Mouse (Mus musculus) kidney, embryonic 14.5 days (tissue): ENCODE results near the gene Gm20605. TPM values are rescaled to one million over a fixed set of nuclear protein-coding genes. Genes with fewer than 3 reads are reported as not detected.
A peak's percentile ranks its signal among the peaks of the same experiment; 100 is the strongest.

Source experiments
- ATAC-seq: fragments of 200-750 bp; cut with Nextera tagmentation; 2 replicates; pipeline ENCODE4 v1.8.0; 2017; ENCODE audit warnings: moderate number of reproducible peaks, mild to moderate bottlenecking, moderate TSS enrichment, moderate library complexity; ENCODE audit not compliant: low FRiP score, low TSS enrichment
- H3K27ac ChIP-seq: fragments of 300-500 bp; sonication (generic); 2 replicates; pipeline ENCODE4 v1.5.1; 2014; ENCODE audit warnings: low read depth, mild to moderate bottlenecking, low read length, moderate library complexity, mixed read lengths
- H3K27me3 ChIP-seq: fragments of 300-500 bp; sonication (generic); 2 replicates; pipeline ENCODE4 v1.6.1; 2014; ENCODE audit warnings: mild to moderate bottlenecking, low read length; ENCODE audit not compliant: control insufficient read depth, insufficient read depth
- H3K36me3 ChIP-seq: fragments of 300-500 bp; sonication (generic); 2 replicates; pipeline ENCODE4 v1.6.1; 2014; ENCODE audit warnings: low read length, mixed read lengths; ENCODE audit not compliant: control insufficient read depth, insufficient read depth
- H3K4me1 ChIP-seq: fragments of 300-500 bp; sonication (generic); 2 replicates; pipeline ENCODE4 v1.6.1; 2014; ENCODE audit warnings: low read length, mixed read lengths; ENCODE audit not compliant: control insufficient read depth, insufficient read depth
- H3K4me2 ChIP-seq: fragments of 300-500 bp; sonication (generic); replicated peaks from 2 replicates; pipeline ENCODE4 v1.6.1; 2014; ENCODE audit warnings: low read depth, mild to moderate bottlenecking, low read length
- H3K4me3 ChIP-seq: fragments of 300-500 bp; sonication (generic); 2 replicates; pipeline ENCODE4 v1.5.1; 2014; ENCODE audit warnings: mild to moderate bottlenecking, low read length
- H3K9ac ChIP-seq: fragments of 300-500 bp; sonication (generic); 2 replicates; pipeline ENCODE4 v1.6.1; 2014; ENCODE audit warnings: low read depth, mild to moderate bottlenecking, low read length, moderate library complexity
- H3K9me3 ChIP-seq: fragments of 300-500 bp; sonication (generic); 2 replicates; pipeline ENCODE4 v1.6.1; 2016; ENCODE audit warnings: low read length; ENCODE audit not compliant: control insufficient read depth
- WGBS: fragments of 180-500 bp; shearing (Covaris S2); extraction: QIAGEN DNeasy Blood & Tissue Kit; methylation state at CpG from one replicate; pipeline ENCODE4 v1.1.7; 2014; 5-methylcytosine and 5-hydroxymethylcytosine counted together
- polyA plus RNA-seq: library from polyadenylated mRNA; unstranded; fragments of >200 nt; fragmentation: Nextera tagmentation; extraction: Ambion mirVana; gene quantifications from 2 replicates; pipeline ENCODE4 v1.2.1, GENCODE M21; 2014

Gm20605 gene
- polyA plus RNA-seq, 1 experiment from 2014 or later: 12.5 TPM

DNA sequence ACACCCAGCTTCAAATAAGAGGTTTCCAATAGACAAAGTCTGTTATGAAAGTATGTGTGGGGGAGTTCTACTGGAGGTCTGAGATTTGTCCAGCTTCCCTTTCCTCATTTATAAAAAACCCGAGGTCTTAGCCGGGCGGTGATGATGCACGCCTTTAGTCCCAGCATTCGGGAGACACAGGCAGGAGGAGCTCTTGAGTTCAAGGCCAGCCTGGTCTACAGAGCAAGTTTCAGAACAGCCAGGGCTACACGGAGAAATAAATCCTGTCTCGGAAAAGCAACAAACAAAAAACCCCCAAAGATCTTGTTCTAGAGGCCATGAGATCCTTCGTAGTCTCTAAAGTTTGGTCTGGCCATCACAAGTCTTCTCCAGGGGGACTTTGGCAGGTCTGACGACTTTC lies 984 bp upstream of the Gm20605 start:
- H3K4me1 ChIP-seq: peaks cover 38% of the 10 kb centered on the region
- WGBS: 2% methylated on average over 9 of the region's 9 CpGs
- peak overlapping the region; percentile 62 for H3K4me2 ChIP-seq
- H3K27ac ChIP-seq: peak overlapping the region; percentile 68
- no peaks in the 10 kb centered on the region for H3K27me3 ChIP-seq
- no peak for ATAC-seq
- no peaks in the 10 kb centered on the region for H3K9me3 ChIP-seq
- peak overlapping the region; percentile 69 for H3K4me3 ChIP-seq
- H3K36me3 ChIP-seq: peaks cover 3% of the 10 kb centered on the region; the same call in 1 of the 2 replicates
- H3K9ac ChIP-seq: peak overlapping the region; percentile 69

- H3K9ac ChIP-seq: peak overlapping the region; percentile 75
- H3K36me3 ChIP-seq: peaks cover 14% of the 10 kb centered on the region
- H3K4me1 ChIP-seq: peaks cover 38% of the 10 kb centered on the region
- peak; percentile 58 for ATAC-seq
- no peaks in the 10 kb centered on the region for H3K27me3 ChIP-seq
- 1% methylated on average over 23 of the region's 23 CpGs for WGBS
- H3K27ac ChIP-seq: peak overlapping the region; percentile 93
- H3K4me3 ChIP-seq: peak overlapping the region; percentile 69
- peak overlapping the region; percentile 68 for H3K4me2 ChIP-seq
- no peaks in the 10 kb centered on the region for H3K9me3 ChIP-seq
Observed at GRCm38 (mm10) chr5:137629306-137629721, 339 bp downstream of the Gm20605 start.

GRCm38 (mm10) chr5:137629906-137630545 lies 1.1 kb downstream of the Gm20605 start:
- Histone ChIP-seq H3K9ac (peak overlapping the region; percentile 75), H3K27me3 (no peaks in the 10 kb centered on the region), H3K36me3 (peaks cover 15% of the 10 kb centered on the region), H3K4me1 (peaks cover 38% of the 10 kb centered on the region), H3K9me3 (no peaks in the 10 kb centered on the region), H3K4me3 (peak overlapping the region; percentile 69), H3K4me2 (peak overlapping the region; percentile 68), H3K27ac (peak overlapping the region; percentile 93)
- 16% methylated on average over 6 of the region's 6 CpGs for WGBS
- no peak for ATAC-seq

- Histone ChIP-seq H3K9me3 (no peaks in the 10 kb centered on the region), H3K4me3 (peak overlapping the region; percentile 69; the same call in 1 of the 2 replicates), H3K27me3 (no peaks in the 10 kb centered on the region), H3K4me1 (peaks cover 38% of the 10 kb centered on the region), H3K36me3 (peaks cover 21% of the 10 kb centered on the region), H3K9ac (peak overlapping the region; percentile 75; the same call in 1 of the 2 replicates), H3K4me2 (peak overlapping the region; percentile 68), H3K27ac (peak overlapping the region; percentile 93)
- 5% methylated on average over 3 of the region's 3 CpGs for WGBS
- ATAC-seq: no peak
Observed at GRCm38 (mm10) chr5:137630602-137631001, 1.6 kb downstream of the Gm20605 start.

GRCm38 (mm10) chr5:137631171-137631570 lies 2.2 kb downstream of the Gm20605 start:
- 36% methylated on average over 9 of the region's 9 CpGs for WGBS
- no peak for ATAC-seq
- H3K27me3 ChIP-seq: no peaks in the 10 kb centered on the region
- peak overlapping the region; percentile 93 for H3K27ac ChIP-seq
- H3K36me3 ChIP-seq: peaks cover 27% of the 10 kb centered on the region
- H3K4me2 ChIP-seq: peak overlapping the region; percentile 68
- H3K9ac ChIP-seq: peak overlapping the region; percentile 75; the same call in 1 of the 2 replicates
- H3K4me1 ChIP-seq: peaks cover 38% of the 10 kb centered on the region
- no peaks in the 10 kb centered on the region for H3K9me3 ChIP-seq
- H3K4me3 ChIP-seq: peak overlapping the region; percentile 69; the same call in 1 of the 2 replicates

DNA sequence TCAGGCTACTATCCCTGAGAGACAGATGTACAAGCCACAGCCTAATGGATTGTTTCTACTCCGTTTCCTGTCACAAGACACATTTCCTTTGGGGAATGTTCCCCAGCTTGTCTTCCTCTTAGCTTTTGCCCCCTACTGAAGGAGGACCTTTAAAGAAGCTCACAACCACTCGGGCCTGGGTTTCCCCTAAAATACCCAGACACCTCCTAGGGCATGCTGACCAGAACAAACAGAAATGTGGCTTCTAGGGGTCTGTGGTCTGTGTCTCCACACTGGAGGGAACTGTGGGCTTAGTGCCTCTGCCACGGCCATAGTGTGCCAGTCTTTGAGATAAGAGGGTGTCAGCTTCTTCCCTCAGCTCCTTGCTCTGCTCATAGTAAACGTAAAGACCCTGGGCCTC lies 2.6 kb downstream of the Gm20605 start:
- WGBS: 51% methylated on average over 4 of the region's 4 CpGs
- ATAC-seq: no peak
- Histone ChIP-seq H3K27me3 (no peaks in the 10 kb centered on the region), H3K27ac (peak overlapping the region; percentile 93), H3K36me3 (peaks cover 31% of the 10 kb centered on the region), H3K4me3 (peak overlapping the region; percentile 69; the same call in 1 of the 2 replicates), H3K9ac (peak overlapping the region; percentile 75; the same call in 1 of the 2 replicates), H3K4me2 (peak overlapping the region; percentile 68), H3K9me3 (no peaks in the 10 kb centered on the region), H3K4me1 (peaks cover 38% of the 10 kb centered on the region)

DNA sequence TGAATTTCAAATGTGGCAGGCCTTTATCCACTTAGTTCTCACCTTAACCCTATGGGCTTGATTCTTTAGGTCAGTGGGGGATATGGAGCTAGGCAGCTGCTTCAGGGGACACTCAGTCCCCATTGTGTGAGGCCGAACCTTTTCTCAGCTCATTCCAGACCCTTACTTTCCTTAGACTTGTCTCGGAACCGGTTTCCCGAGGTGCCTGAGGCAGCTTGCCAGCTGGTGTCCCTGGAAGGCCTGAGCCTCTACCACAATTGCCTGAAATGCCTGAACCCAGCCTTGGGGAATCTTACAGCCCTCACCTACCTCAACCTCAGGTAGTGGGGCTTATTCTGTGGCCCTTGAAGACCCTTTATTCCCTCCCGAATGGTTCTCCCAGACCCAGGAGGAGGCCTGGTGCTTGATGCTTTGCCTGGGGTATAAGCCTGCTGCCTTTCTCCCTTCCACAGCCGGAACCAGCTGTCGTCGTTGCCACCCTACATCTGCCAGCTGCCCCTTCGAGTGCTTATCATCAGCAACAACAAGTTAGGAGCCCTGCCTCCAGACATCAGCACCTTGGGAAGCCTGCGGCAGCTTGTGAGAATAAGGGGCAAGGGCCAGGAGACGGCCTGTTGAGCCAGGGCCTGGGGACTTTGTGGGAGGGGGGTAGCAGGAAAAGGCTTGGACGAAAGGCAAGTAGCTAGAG lies 4.6 kb downstream of the Gm20605 start:
- no peak overlapping the region for H3K4me3 ChIP-seq
- H3K27me3 ChIP-seq: no peaks in the 10 kb centered on the region
- peak overlapping the region; percentile 8; the same call in 1 of the 2 replicates for H3K9ac ChIP-seq
- 83% methylated on average over 12 of the region's 12 CpGs for WGBS
- peaks cover 31% of the 10 kb centered on the region for H3K4me1 ChIP-seq
- peaks cover 50% of the 10 kb centered on the region for H3K36me3 ChIP-seq
- no peak for ATAC-seq
- no peak overlapping the region for H3K27ac ChIP-seq
- H3K4me2 ChIP-seq: no peak overlapping the region
- H3K9me3 ChIP-seq: no peaks in the 10 kb centered on the region

GRCm38 (mm10) chr5:137639472-137639871 lies 10.5 kb downstream of the Gm20605 start:
- H3K4me2 ChIP-seq: no peak overlapping the region
- WGBS: 83% methylated on average over 7 of the region's 7 CpGs

GRCm38 (mm10) chr5:137641054-137641453 lies 12.1 kb downstream of the Gm20605 start, which contains the start of gene Sap25:
TSS of gene Sap25 (plus strand) at chr5:137641334.
- Histone ChIP-seq H3K4me3 (no peak within 1 kb of the TSS), H3K4me1 (peaks cover 10% of the 10 kb centered on the region; the same call in 1 of the 2 replicates), H3K4me2 (no peak within 1 kb of the TSS), H3K27me3 (peaks cover 7% of the 10 kb centered on the region; the same call in 1 of the 2 replicates), H3K36me3 (peaks cover 59% of the 10 kb centered on the region), H3K9ac (no peak within 1 kb of the TSS), H3K27ac (no peak within 1 kb of the TSS), H3K9me3 (no peaks in the 10 kb centered on the region)
- 91% methylated on average over 19 of the region's 19 CpGs for WGBS
- ATAC-seq: no peak

More at GRCm38 (mm10) chr5:137639472-137639871, 10.5 kb downstream of the Gm20605 start:
- H3K27ac ChIP-seq: no peak overlapping the region
- H3K27me3 ChIP-seq: no peaks in the 10 kb centered on the region
- no peaks in the 10 kb centered on the region for H3K9me3 ChIP-seq
- H3K4me3 ChIP-seq: no peak overlapping the region
- no peak overlapping the region for H3K9ac ChIP-seq
- ATAC-seq: no peak
- no peaks in the 10 kb centered on the region for H3K4me1 ChIP-seq
- H3K36me3 ChIP-seq: peaks cover 70% of the 10 kb centered on the region
